Mouse (Mus musculus): Measurements from ENCODE around the gene Rnf150. TPM values are rescaled to one million over a fixed set of nuclear protein-coding genes. Genes with fewer than 3 reads are reported as not detected.

The Rnf150 gene
- polyA plus RNA-seq, 1 experiment, result 1.7 TPM

GRCm38 (mm10) chr8:82959980-82960610 lies 96.9 kb downstream of the Rnf150 start:
- H3K36me3 ChIP-seq (ENCODE audit: control insufficient read depth, insufficient read depth, low read length), result no peaks in the 10 kb centered on the region
- H3K27ac ChIP-seq (ENCODE audit: insufficient read depth, low read length), result no peak overlapping the region
- no peak overlapping the region for H3K4me3 ChIP-seq (ENCODE audit: extremely low read depth, insufficient read depth, insufficient read length)
- no peak for DNase-seq (ENCODE audit: low read depth in 1 of 2, low spot score in 2 of 2)
- WGBS, result 96% methylated on average over 2 of the region's 2 CpGs
- TF ChIP-seq POLR2A (IDR thresholded peaks at IDR 0.05; ENCODE audit: low read depth, low read length) (no peak), CTCF (IDR thresholded peaks at IDR 0.05; ENCODE audit: extremely low read depth, insufficient read depth, insufficient read length, insufficient replicate concordance) (no peak)
- no peaks in the 10 kb centered on the region for H3K4me1 ChIP-seq (ENCODE audit: control insufficient read depth, insufficient read depth, insufficient read length)
- H3K27me3 ChIP-seq (ENCODE audit: control insufficient read depth, insufficient read depth, low read length), result no peaks in the 10 kb centered on the region

GRCm38 (mm10) chr8:82964537-82964936 lies 101.4 kb downstream of the Rnf150 start:
- H3K27ac ChIP-seq (ENCODE audit: insufficient read depth, low read length), result no peak overlapping the region
- 55% methylated on average over 2 of the region's 2 CpGs for WGBS
- no peaks in the 10 kb centered on the region for H3K36me3 ChIP-seq (ENCODE audit: control insufficient read depth, insufficient read depth, low read length)
- H3K27me3 ChIP-seq (ENCODE audit: control insufficient read depth, insufficient read depth, low read length), result no peaks in the 10 kb centered on the region
- TF ChIP-seq POLR2A (IDR thresholded peaks at IDR 0.05; ENCODE audit: low read depth, low read length) (no peak), CTCF (IDR thresholded peaks at IDR 0.05; ENCODE audit: extremely low read depth, insufficient read depth, insufficient read length, insufficient replicate concordance) (no peak)
- no peak overlapping the region for H3K4me3 ChIP-seq (ENCODE audit: extremely low read depth, insufficient read depth, insufficient read length)
- DNase-seq (ENCODE audit: low read depth in 1 of 2, low spot score in 2 of 2), result no peak
- no peaks in the 10 kb centered on the region for H3K4me1 ChIP-seq (ENCODE audit: control insufficient read depth, insufficient read depth, insufficient read length)

DNA sequence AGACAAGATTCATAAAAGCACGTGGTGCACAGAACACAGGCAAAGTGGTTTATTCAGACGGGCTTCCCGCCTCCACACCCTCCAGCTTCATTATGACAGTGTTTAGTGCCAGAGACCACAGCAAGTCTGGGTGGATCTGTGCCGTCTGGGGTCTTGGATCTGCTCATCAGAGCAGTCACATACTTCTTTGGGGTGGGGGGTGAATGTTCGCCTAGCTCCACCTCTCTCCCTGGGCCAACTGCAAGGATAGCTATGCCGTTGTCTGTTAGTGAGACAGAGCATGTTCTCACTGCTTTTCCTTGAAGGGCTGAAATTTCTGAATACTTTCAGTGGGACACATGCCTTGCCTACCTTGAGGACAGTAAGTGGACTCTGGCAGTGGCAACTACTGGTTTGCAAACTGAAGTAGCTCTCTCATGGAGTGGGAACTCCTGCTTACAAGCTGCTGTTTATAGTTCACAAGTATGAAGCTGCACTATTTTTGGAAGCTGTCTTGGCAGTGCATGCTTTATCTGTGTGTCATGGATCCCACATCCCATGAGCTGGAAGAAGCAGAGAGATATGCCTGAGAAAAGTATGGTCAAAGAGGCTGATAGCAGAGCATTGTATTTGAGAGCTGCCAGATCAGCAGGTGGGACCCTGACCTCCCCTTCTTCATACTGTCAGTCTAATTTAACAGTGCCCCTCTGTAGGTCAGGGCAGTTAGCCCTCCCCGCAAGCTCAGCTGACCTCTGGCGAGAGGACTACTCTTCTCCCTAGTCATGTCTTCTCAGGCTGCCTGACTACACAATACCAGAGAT lies 104.9 kb downstream of the Rnf150 start:
- no peak for DNase-seq (ENCODE audit: low read depth in 1 of 2, low spot score in 2 of 2)
- H3K27me3 ChIP-seq (ENCODE audit: control insufficient read depth, insufficient read depth, low read length), result no peaks in the 10 kb centered on the region
- H3K36me3 ChIP-seq (ENCODE audit: control insufficient read depth, insufficient read depth, low read length), result no peaks in the 10 kb centered on the region
- H3K4me3 ChIP-seq (ENCODE audit: extremely low read depth, insufficient read depth, insufficient read length), result no peak overlapping the region
- no peaks in the 10 kb centered on the region for H3K4me1 ChIP-seq (ENCODE audit: control insufficient read depth, insufficient read depth, insufficient read length)
- TF ChIP-seq CTCF (IDR thresholded peaks at IDR 0.05; ENCODE audit: extremely low read depth, insufficient read depth, insufficient read length, insufficient replicate concordance), result no peak
- TF ChIP-seq POLR2A (IDR thresholded peaks at IDR 0.05; ENCODE audit: low read depth, low read length), result no peak
- H3K27ac ChIP-seq (ENCODE audit: insufficient read depth, low read length), result no peak overlapping the region
- WGBS, result 89% methylated on average over 8 of the region's 8 CpGs

DNA sequence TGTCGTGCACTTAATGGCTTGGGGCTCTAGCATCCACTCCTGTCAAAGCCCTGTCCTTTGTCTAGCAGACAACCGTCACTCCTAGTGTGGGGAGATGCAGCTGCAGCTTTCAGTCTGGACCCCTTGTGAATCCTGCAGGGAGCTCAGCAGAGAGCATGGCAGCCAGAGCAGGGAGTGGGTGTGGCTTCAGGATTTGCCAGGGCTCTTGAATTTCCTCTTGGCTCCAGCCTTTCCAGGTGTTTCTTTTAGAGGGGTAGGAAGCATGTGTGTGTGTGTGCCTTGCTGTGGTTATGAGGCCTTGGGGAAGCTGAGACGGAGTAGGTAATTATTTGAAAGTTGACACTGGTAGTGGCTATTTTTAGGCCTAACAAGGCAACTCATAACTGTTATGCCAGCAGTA lies 106.8 kb downstream of the Rnf150 start:
- H3K4me3 ChIP-seq (ENCODE audit: extremely low read depth, insufficient read depth, insufficient read length), result no peak overlapping the region
- H3K27me3 ChIP-seq (ENCODE audit: control insufficient read depth, insufficient read depth, low read length), result no peaks in the 10 kb centered on the region
- DNase-seq (ENCODE audit: low read depth in 1 of 2, low spot score in 2 of 2), result no peak
- 75% methylated on average over 3 of the region's 3 CpGs for WGBS
- no peaks in the 10 kb centered on the region for H3K4me1 ChIP-seq (ENCODE audit: control insufficient read depth, insufficient read depth, insufficient read length)
- H3K27ac ChIP-seq (ENCODE audit: insufficient read depth, low read length), result no peak overlapping the region
- TF ChIP-seq CTCF (IDR thresholded peaks at IDR 0.05; ENCODE audit: extremely low read depth, insufficient read depth, insufficient read length, insufficient replicate concordance) (no peak), POLR2A (IDR thresholded peaks at IDR 0.05; ENCODE audit: low read depth, low read length) (no peak)
- H3K36me3 ChIP-seq (ENCODE audit: control insufficient read depth, insufficient read depth, low read length), result no peaks in the 10 kb centered on the region

- Histone ChIP-seq H3K27ac (ENCODE audit: insufficient read depth, low read length) (no peak overlapping the region), H3K36me3 (ENCODE audit: control insufficient read depth, insufficient read depth, low read length) (no peaks in the 10 kb centered on the region), H3K4me1 (ENCODE audit: control insufficient read depth, insufficient read depth, insufficient read length) (no peaks in the 10 kb centered on the region), H3K4me3 (ENCODE audit: extremely low read depth, insufficient read depth, insufficient read length) (no peak overlapping the region), H3K27me3 (ENCODE audit: control insufficient read depth, insufficient read depth, low read length) (no peaks in the 10 kb centered on the region)
- TF ChIP-seq POLR2A (IDR thresholded peaks at IDR 0.05; ENCODE audit: low read depth, low read length) (no peak), CTCF (IDR thresholded peaks at IDR 0.05; ENCODE audit: extremely low read depth, insufficient read depth, insufficient read length, insufficient replicate concordance) (no peak)
- 63% methylated on average over 3 of the region's 3 CpGs for WGBS
- no peak for DNase-seq (ENCODE audit: low read depth in 1 of 2, low spot score in 2 of 2)
These were observed 109.7 kb downstream of the Rnf150 start for GRCm38 (mm10) chr8:82972812-82973211.

DNA sequence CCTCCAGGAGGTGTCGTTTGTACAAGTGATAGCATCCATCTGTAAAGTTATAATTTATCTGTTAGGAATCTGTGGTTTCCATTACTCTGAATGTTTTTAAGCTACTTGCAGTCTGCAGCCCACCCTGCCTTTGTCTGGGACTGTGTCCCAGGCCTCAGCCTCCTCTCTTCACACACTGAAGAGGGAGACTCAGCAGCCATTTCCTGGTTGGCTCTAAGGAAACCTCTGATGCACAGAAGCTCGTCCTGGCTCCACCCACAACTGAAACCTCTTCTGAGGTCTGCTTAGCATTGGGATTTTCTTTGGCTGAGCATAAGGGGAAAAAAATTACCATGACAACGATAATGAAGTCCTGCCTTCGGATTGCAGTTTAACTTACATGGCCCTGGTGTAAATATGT lies 110.2 kb downstream of the Rnf150 start:
- H3K27me3 ChIP-seq (ENCODE audit: control insufficient read depth, insufficient read depth, low read length), result no peaks in the 10 kb centered on the region
- TF ChIP-seq POLR2A (IDR thresholded peaks at IDR 0.05; ENCODE audit: low read depth, low read length) (no peak), CTCF (IDR thresholded peaks at IDR 0.05; ENCODE audit: extremely low read depth, insufficient read depth, insufficient read length, insufficient replicate concordance) (no peak)
- no peaks in the 10 kb centered on the region for H3K36me3 ChIP-seq (ENCODE audit: control insufficient read depth, insufficient read depth, low read length)
- H3K4me1 ChIP-seq (ENCODE audit: control insufficient read depth, insufficient read depth, insufficient read length), result no peaks in the 10 kb centered on the region
- no peak for DNase-seq (ENCODE audit: low read depth in 1 of 2, low spot score in 2 of 2)
- no peak overlapping the region for H3K27ac ChIP-seq (ENCODE audit: insufficient read depth, low read length)
- WGBS, result 53% methylated on average over 4 of the region's 4 CpGs
- H3K4me3 ChIP-seq (ENCODE audit: extremely low read depth, insufficient read depth, insufficient read length), result no peak overlapping the region

Data from spleen, adult 2 months (tissue).